Mouse (Mus musculus): Measurements from ENCODE around the gene Nrg4.

- TF ChIP-seq POLR2A (IDR thresholded peaks at IDR 0.05; ENCODE audit: extremely low read depth, insufficient read depth, low read length), result peak; percentile 26; the same call in 1 of the 2 replicates
- TF ChIP-seq CTCF (IDR thresholded peaks at IDR 0.05; ENCODE audit: low read depth, low read length), result no peak
These were observed at the start of gene Nrg4, which contains the start of gene Tmem266 for GRCm38 (mm10) chr9:55326515-55327233.

Measured in liver, adult 2 months (tissue).